Mouse (Mus musculus) hindbrain, embryonic 16.5 days (tissue): Measurements from ENCODE around the gene Ciart. TPM values are rescaled to one million over a fixed set of nuclear protein-coding genes. Genes with fewer than 3 reads are reported as not detected.

Source experiments
- ATAC-seq: fragments of 200-750 bp; cut with Nextera tagmentation; 2 replicates; pipeline ENCODE4 v1.8.0; 2017; ENCODE audit warnings: moderate TSS enrichment, moderate library complexity
- H3K27ac ChIP-seq: fragments of 300-500 bp; sonication (generic); 2 replicates; pipeline ENCODE4 v1.5.1; 2014; ENCODE audit warnings: low read depth, mild to moderate bottlenecking, control low read depth, low read length, moderate library complexity
- H3K27me3 ChIP-seq: fragments of 300-500 bp; sonication (generic); replicated peaks from 2 replicates; pipeline ENCODE4 v1.6.1; 2014; ENCODE audit warnings: low read length; ENCODE audit not compliant: control insufficient read depth, insufficient read depth
- H3K36me3 ChIP-seq: fragments of 300-500 bp; sonication (generic); 2 replicates; pipeline ENCODE4 v1.6.1; 2014; ENCODE audit warnings: mild to moderate bottlenecking, low read length, moderate library complexity, mixed read lengths; ENCODE audit not compliant: control insufficient read depth, insufficient read depth
- H3K4me1 ChIP-seq: fragments of 300-500 bp; sonication (generic); 2 replicates; pipeline ENCODE4 v1.6.1; 2014; ENCODE audit warnings: low read depth, low read length; ENCODE audit not compliant: control insufficient read depth, insufficient read depth
- H3K4me2 ChIP-seq: fragments of 300-500 bp; sonication (generic); 2 replicates; pipeline ENCODE4 v1.6.1; 2014; ENCODE audit warnings: mild to moderate bottlenecking, low read length, control low read depth, moderate library complexity
- H3K4me3 ChIP-seq: fragments of 300-500 bp; sonication (generic); 2 replicates; pipeline ENCODE4 v1.5.1; 2014; ENCODE audit warnings: mild to moderate bottlenecking, low read length, control low read depth, moderate library complexity
- H3K9ac ChIP-seq: fragments of 300-500 bp; sonication (generic); 2 replicates; pipeline ENCODE4 v1.6.1; 2014; ENCODE audit warnings: low read depth, mild to moderate bottlenecking, control low read depth, low read length, moderate library complexity
- H3K9me3 ChIP-seq: fragments of 300-500 bp; sonication (generic); 2 replicates; pipeline ENCODE4 v1.6.1; 2014; ENCODE audit warnings: mild to moderate bottlenecking, low read length, moderate library complexity; ENCODE audit not compliant: control insufficient read depth
- WGBS: fragments of 180-500 bp; shearing (Covaris S2); extraction: QIAGEN DNeasy Blood & Tissue Kit; methylation state at CpG from one replicate; pipeline ENCODE4 v1.1.7; 2014; 5-methylcytosine and 5-hydroxymethylcytosine counted together
- polyA plus RNA-seq: library from polyadenylated mRNA; unstranded; fragments of >200 nt; fragmentation: Nextera tagmentation; extraction: Ambion mirVana; gene quantifications from 2 replicates; pipeline ENCODE4 v1.2.1, GENCODE M21; 2015

Gene Ciart
- polyA plus RNA-seq, 1 experiment from 2014 or later: 6.1 TPM

- WGBS: 96% methylated on average over 2 of the region's 2 CpGs
- no peak overlapping the region for H3K27ac ChIP-seq
- H3K27me3 ChIP-seq: no peaks in the 10 kb centered on the region
- H3K36me3 ChIP-seq: peaks cover 37% of the 10 kb centered on the region
- H3K4me3 ChIP-seq: no peak overlapping the region
- no peak for ATAC-seq
- no peak overlapping the region for H3K9ac ChIP-seq
- H3K4me2 ChIP-seq: no peak overlapping the region
- H3K4me1 ChIP-seq: no peaks in the 10 kb centered on the region
- H3K9me3 ChIP-seq: no peaks in the 10 kb centered on the region
These were observed 42.8 kb downstream of the Ciart start for GRCm38 (mm10) chr3:95839250-95839649.

GRCm38 (mm10) chr3:95829053-95829452, 53.0 kb downstream of the Ciart start:
- H3K4me1 ChIP-seq: no peaks in the 10 kb centered on the region
- over 99% methylated on average over 4 of the region's 4 CpGs for WGBS
- H3K9ac ChIP-seq: no peak overlapping the region
- no peaks in the 10 kb centered on the region for H3K9me3 ChIP-seq
- H3K36me3 ChIP-seq: peaks cover 38% of the 10 kb centered on the region
- no peaks in the 10 kb centered on the region for H3K27me3 ChIP-seq
- H3K4me3 ChIP-seq: no peak overlapping the region
- H3K4me2 ChIP-seq: no peak overlapping the region
- H3K27ac ChIP-seq: no peak overlapping the region
- ATAC-seq: no peak

Other genes with a start within 250 kb of the Ciart start
- gene Mcl1, start 223.5 kb downstream of the Ciart start, polyA plus RNA-seq: 20.2 and 39.4 TPM in 2 replicates
- gene Adamtsl4, start 194.3 kb downstream of the Ciart start, polyA plus RNA-seq: 1.4 and 2.4 TPM in 2 replicates
- 10.3 and 12.8 TPM in 2 replicates for gene Ecm1, start 142.7 kb downstream of the Ciart start, polyA plus RNA-seq
- gene Tars2, start 122.0 kb downstream of the Ciart start, polyA plus RNA-seq: 50.1 and 50.8 TPM in 2 replicates
- 17.6 and 18.7 TPM in 2 replicates for gene Rprd2, start 63.4 kb downstream of the Ciart start, polyA plus RNA-seq
- 30.8 and 35.6 TPM in 2 replicates for gene Prpf3, start 26.4 kb downstream of the Ciart start, polyA plus RNA-seq
- gene Mrps21, start 10.7 kb downstream of the Ciart start, polyA plus RNA-seq: 251 and 276 TPM in 2 replicates
- gene BC028528, start 9.8 kb upstream of the Ciart start, polyA plus RNA-seq: 17.2 and 21.4 TPM in 2 replicates
- gene Aph1a, start 11.7 kb upstream of the Ciart start, polyA plus RNA-seq: 30.1 and 31.8 TPM in 2 replicates
- 16.1 and 16.9 TPM in 2 replicates for gene Car14, start 22.4 kb upstream of the Ciart start, polyA plus RNA-seq
- gene Anp32e, start 47.0 kb upstream of the Ciart start, polyA plus RNA-seq: 110 and 118 TPM in 2 replicates
- gene Plekho1, start 113.8 kb upstream of the Ciart start, polyA plus RNA-seq: 27.7 and 41.3 TPM in 2 replicates
- 58.7 and 60.8 TPM in 2 replicates for gene Vps45, start 176.2 kb upstream of the Ciart start, polyA plus RNA-seq
- 6.5 and 8.7 TPM in 2 replicates for gene Otud7b, start 222.3 kb upstream of the Ciart start, polyA plus RNA-seq